Mouse (Mus musculus): ENCODE results near the gene Ampd1. TPM values are rescaled to one million over a fixed set of nuclear protein-coding genes. Genes with fewer than 3 reads are reported as not detected.

Ampd1 gene
- total RNA-seq (2023) = 15.7 TPM

GRCm38 (mm10) chr3:103073771-103074170 lies at the start of gene Ampd1:
TSS of gene Ampd1 (plus strand) at chr3:103074014.

GRCm38 (mm10) chr3:103058207-103059157 lies 15.3 kb upstream of the Ampd1 start, which contains the start of gene Nras:
TSS of gene Nras (plus strand) at chr3:103058285.

GRCm38 (mm10) chr3:103102454-103103390 lies 28.9 kb downstream of the Ampd1 start, which contains the start of gene Dennd2c:
TSS of gene Dennd2c (plus strand) at chr3:103102604.

Other genes with a start within 250 kb of the Ampd1 start
- 0.29 TPM for gene Sycp1, start 137.9 kb upstream of the Ampd1 start, total RNA-seq (2023)
- not detected for gene Nr1h5, start 109.9 kb upstream of the Ampd1 start, total RNA-seq (2023)
- gene Sike1, start 78.3 kb upstream of the Ampd1 start, total RNA-seq (2023) = 106 TPM
- gene Csde1, start 53.6 kb upstream of the Ampd1 start, total RNA-seq (2023) = 608 TPM
- 84.8 TPM for gene Nras, start 15.7 kb upstream of the Ampd1 start, total RNA-seq (2023)
- gene Dennd2c, start 28.6 kb downstream of the Ampd1 start, total RNA-seq (2023) = 2.2 TPM
- 91.9 TPM for gene Bcas2, start 97.6 kb downstream of the Ampd1 start, total RNA-seq (2023)
- gene Trim33, start 205.3 kb downstream of the Ampd1 start, total RNA-seq (2023) = 69.2 TPM

All from CD4-positive naive resting alpha-beta T cell, adult 76 days (primary cell).